Mouse (Mus musculus) liver, adult 2 months (tissue): Measurements from ENCODE around the gene Dhx30.
"Not testable (repeated sequence)": the region's sequence is repeated elsewhere in the genome, so short reads cannot be mapped to it uniquely, and the experiment has no call there.

ENCODE experiments used
- CTCF ChIP-seq: fragments of 200-500 bp; IDR thresholded peaks from 2 replicates; pipeline ENCODE4 v1.5.1; 2011; ENCODE audit warnings: low read depth, low read length, control low read depth
- POLR2A ChIP-seq: fragments of 200-500 bp; IDR thresholded peaks from 2 replicates; pipeline ENCODE4 v1.6.1; 2011; ENCODE audit warnings: low read length, control low read depth; ENCODE audit not compliant: insufficient read depth; ENCODE audit errors: extremely low read depth

- not testable (repeated sequence) for TF ChIP-seq CTCF, POLR2A
Observed at GRCm38 (mm10) chr9:110124008-110124540, 6.4 kb upstream of the Dhx30 start.
